Mouse (Mus musculus) kidney, postnatal 25 days (tissue): ENCODE results near the gene Tfec.

Source experiments
- DNase-seq, 2 experiments: peaks; one replicate each; pipeline ENCODE4 v3.0.0; 2021; ENCODE audit warnings: mixed read lengths in 2 of 2

The Tfec gene

GRCm38 (mm10) chr6:16785166-16785565 lies 113.1 kb downstream of the Tfec start:
- DNase-seq = no peak
